Mouse (Mus musculus): ENCODE measurements around the gene Bub1. TPM values are rescaled to one million over a fixed set of nuclear protein-coding genes. Genes with fewer than 3 reads are reported as not detected.
A peak's percentile ranks its signal among the peaks of the same experiment; 100 is the strongest.

Bub1 gene
- polyA plus RNA-seq, 1 experiment from 2014 or later, result 39.7 TPM

GRCm38 (mm10) chr2:127759157-127759880 lies 72.3 kb downstream of the Bub1 start:
- no peak overlapping the region for H3K27ac ChIP-seq (ENCODE audit: low read length)
- 73% methylated on average over 5 of the region's 5 CpGs for WGBS
- H3K36me3 ChIP-seq (ENCODE audit: control insufficient read depth, insufficient read depth, low read length), result no peaks in the 10 kb centered on the region
- no peaks in the 10 kb centered on the region for H3K9me3 ChIP-seq (replicated peaks; ENCODE audit: control insufficient read depth, low read length)
- H3K4me1 ChIP-seq (ENCODE audit: control insufficient read depth, insufficient read depth, low read length), result no peaks in the 10 kb centered on the region
- no peak overlapping the region for H3K4me3 ChIP-seq (replicated peaks; ENCODE audit: low read length)
- no peak for ATAC-seq (ENCODE audit: insufficient read depth, low FRiP score)
- H3K4me2 ChIP-seq (ENCODE audit: low read depth, low read length), result no peak overlapping the region
- no peaks in the 10 kb centered on the region for H3K27me3 ChIP-seq (ENCODE audit: control insufficient read depth, insufficient read depth, low read length)
- no peak overlapping the region for H3K9ac ChIP-seq (ENCODE audit: low read length)

- ATAC-seq (ENCODE audit: insufficient read depth, low FRiP score), result no peak
Observed at GRCm38 (mm10) chr2:127757171-127757570, 74.5 kb downstream of the Bub1 start.

GRCm38 (mm10) chr2:127754113-127754512 lies 77.6 kb downstream of the Bub1 start:
- ATAC-seq (ENCODE audit: insufficient read depth, low FRiP score), result no peak
- Histone ChIP-seq H3K4me2 (ENCODE audit: low read depth, low read length) (no peak overlapping the region), H3K9ac (ENCODE audit: low read length) (no peak overlapping the region), H3K27me3 (ENCODE audit: control insufficient read depth, insufficient read depth, low read length) (no peaks in the 10 kb centered on the region), H3K4me3 (replicated peaks; ENCODE audit: low read length) (no peak overlapping the region), H3K27ac (ENCODE audit: low read length) (no peak overlapping the region), H3K9me3 (replicated peaks; ENCODE audit: control insufficient read depth, low read length) (no peaks in the 10 kb centered on the region), H3K36me3 (ENCODE audit: control insufficient read depth, insufficient read depth, low read length) (no peaks in the 10 kb centered on the region), H3K4me1 (ENCODE audit: control insufficient read depth, insufficient read depth, low read length) (no peaks in the 10 kb centered on the region)
- 89% methylated on average over 4 of the region's 4 CpGs for WGBS

More at GRCm38 (mm10) chr2:127757171-127757570, 74.5 kb downstream of the Bub1 start:
- Histone ChIP-seq H3K4me1 (ENCODE audit: control insufficient read depth, insufficient read depth, low read length) (no peaks in the 10 kb centered on the region), H3K4me2 (ENCODE audit: low read depth, low read length) (no peak overlapping the region), H3K9me3 (replicated peaks; ENCODE audit: control insufficient read depth, low read length) (no peaks in the 10 kb centered on the region), H3K27ac (ENCODE audit: low read length) (no peak overlapping the region), H3K4me3 (replicated peaks; ENCODE audit: low read length) (no peak overlapping the region), H3K9ac (ENCODE audit: low read length) (no peak overlapping the region), H3K27me3 (ENCODE audit: control insufficient read depth, insufficient read depth, low read length) (no peaks in the 10 kb centered on the region), H3K36me3 (ENCODE audit: control insufficient read depth, insufficient read depth, low read length) (no peaks in the 10 kb centered on the region)
- 22% methylated on average over 8 of the region's 8 CpGs for WGBS

- Histone ChIP-seq H3K4me3 (replicated peaks; ENCODE audit: low read length) (no peak overlapping the region), H3K27me3 (ENCODE audit: control insufficient read depth, insufficient read depth, low read length) (no peaks in the 10 kb centered on the region), H3K27ac (ENCODE audit: low read length) (no peak overlapping the region), H3K4me1 (ENCODE audit: control insufficient read depth, insufficient read depth, low read length) (no peaks in the 10 kb centered on the region), H3K9me3 (replicated peaks; ENCODE audit: control insufficient read depth, low read length) (no peaks in the 10 kb centered on the region), H3K9ac (ENCODE audit: low read length) (peak overlapping the region; percentile 4; the same call in 1 of the 2 replicates), H3K36me3 (ENCODE audit: control insufficient read depth, insufficient read depth, low read length) (no peaks in the 10 kb centered on the region), H3K4me2 (ENCODE audit: low read depth, low read length) (no peak overlapping the region)
- ATAC-seq (ENCODE audit: insufficient read depth, low FRiP score), result no peak
- WGBS, result 65% methylated on average over 11 of the region's 11 CpGs
Observed at GRCm38 (mm10) chr2:127751849-127752610, 79.6 kb downstream of the Bub1 start.

Other genes starting within 250 kb of the Bub1 start
- 4.5 and 4.7 TPM in 2 replicates for gene Zfp661, start 244.8 kb downstream of the Bub1 start, polyA plus RNA-seq (2015; fragmentation: Nextera tagmentation; extraction: Ambion mirVana)
- gene Mrps5, start 244.6 kb downstream of the Bub1 start, polyA plus RNA-seq (2015; fragmentation: Nextera tagmentation; extraction: Ambion mirVana), result 118 and 128 TPM in 2 replicates
- 143 and 246 TPM in 2 replicates for gene Mal, start 175.2 kb downstream of the Bub1 start, polyA plus RNA-seq (2015; fragmentation: Nextera tagmentation; extraction: Ambion mirVana)
- 54.8 and 76.5 TPM in 2 replicates for gene Mall, start 101.9 kb downstream of the Bub1 start, polyA plus RNA-seq (2015; fragmentation: Nextera tagmentation; extraction: Ambion mirVana)
- 28.3 and 36.2 TPM in 2 replicates for gene Nphp1, start 43.0 kb downstream of the Bub1 start, polyA plus RNA-seq (2015; fragmentation: Nextera tagmentation; extraction: Ambion mirVana)
- 37.6 and 44.2 TPM in 2 replicates for gene Mtln, start 39.4 kb downstream of the Bub1 start, polyA plus RNA-seq (2015; fragmentation: Nextera tagmentation; extraction: Ambion mirVana)
- 0.04 and 0.09 TPM in 2 replicates for gene Acoxl, start 7.0 kb upstream of the Bub1 start, polyA plus RNA-seq (2015; fragmentation: Nextera tagmentation; extraction: Ambion mirVana)